Mouse (Mus musculus) skeletal muscle tissue, adult 2 months (tissue): ENCODE measurements at regions not wholly inside any gene's neighbourhood (a gene's known extent, or its start where the extent isn't known, plus 50 kb on each side); places are given as distances from the start of the nearest gene placed in this dataset.

Source experiments
- DNase-seq: peaks from one replicate; pipeline ENCODE4 v3.0.0-alpha.2; 2012; ENCODE audit warnings: low read depth, low spot score

DNA sequence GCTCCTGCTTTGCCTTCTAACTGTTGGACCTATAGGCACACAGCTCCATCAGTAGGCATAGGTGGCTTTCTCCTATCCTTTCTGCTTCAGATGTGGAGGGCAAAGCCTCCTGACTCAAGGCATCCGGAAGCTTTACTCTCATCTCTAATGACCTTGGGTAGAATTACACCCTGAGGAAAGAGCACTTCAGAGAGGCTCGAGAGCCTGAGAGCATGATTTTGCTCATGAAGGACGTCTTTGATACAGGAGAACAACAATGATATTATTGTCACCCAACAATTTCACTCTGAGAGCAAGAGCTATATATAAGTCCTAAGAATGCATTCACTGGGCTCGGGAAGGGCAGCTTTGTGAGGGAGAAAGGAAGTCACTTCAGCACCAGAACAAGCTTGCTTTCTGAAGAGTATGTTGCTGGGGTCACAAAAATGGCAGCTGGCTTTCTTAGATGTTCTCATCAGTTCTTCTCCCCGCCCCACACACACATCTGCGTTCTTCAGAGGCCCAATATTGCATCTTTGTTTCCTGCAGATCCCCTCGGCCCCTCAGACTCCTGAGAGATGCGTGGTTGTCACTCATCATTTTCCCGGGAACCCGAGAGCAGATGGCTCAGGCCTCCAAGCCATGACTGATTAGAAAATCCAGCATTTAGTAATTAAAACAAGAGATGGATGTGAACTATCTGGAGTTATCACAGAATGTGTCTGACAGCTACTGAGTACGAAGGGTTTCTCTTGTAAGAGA is 110.7 kb upstream of the Tgfbr2 start:
- DNase-seq = no peak

DNA sequence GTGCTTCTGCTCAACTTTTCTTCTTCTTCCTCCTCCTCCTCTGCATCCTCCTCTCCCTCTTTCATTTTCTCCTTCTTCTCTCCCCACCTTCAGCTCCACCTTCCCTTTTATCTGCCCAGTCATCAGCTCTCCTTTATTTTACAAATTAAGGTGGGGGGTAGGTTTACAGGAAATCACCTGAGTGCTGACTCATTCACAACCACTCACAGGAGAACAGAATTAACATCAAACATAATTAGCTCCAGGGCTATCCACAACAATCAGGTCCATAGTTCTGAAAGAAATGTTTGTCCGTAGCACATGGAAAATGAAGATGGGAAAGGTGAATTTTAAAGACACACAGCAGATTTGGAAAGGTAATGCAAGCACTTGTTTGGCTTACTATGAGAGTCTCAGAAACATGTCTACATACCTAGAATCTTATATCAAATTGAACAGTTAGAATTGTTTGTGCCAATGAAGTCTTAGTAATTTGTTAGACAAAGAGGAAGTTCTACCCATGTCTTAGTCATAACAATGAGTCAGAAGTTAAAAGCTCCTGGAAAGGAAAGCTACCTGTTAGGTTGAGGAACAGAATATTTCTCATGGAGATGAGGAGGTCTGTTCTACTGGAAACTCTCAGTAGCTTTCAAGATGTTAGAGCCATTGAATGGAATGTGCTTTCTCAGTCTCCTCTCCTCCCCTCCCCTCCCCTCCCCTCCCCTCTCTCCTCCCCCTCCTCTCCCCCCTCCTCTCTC is 108.8 kb upstream of the Tgfbr2 start:
- DNase-seq = no peak

DNA sequence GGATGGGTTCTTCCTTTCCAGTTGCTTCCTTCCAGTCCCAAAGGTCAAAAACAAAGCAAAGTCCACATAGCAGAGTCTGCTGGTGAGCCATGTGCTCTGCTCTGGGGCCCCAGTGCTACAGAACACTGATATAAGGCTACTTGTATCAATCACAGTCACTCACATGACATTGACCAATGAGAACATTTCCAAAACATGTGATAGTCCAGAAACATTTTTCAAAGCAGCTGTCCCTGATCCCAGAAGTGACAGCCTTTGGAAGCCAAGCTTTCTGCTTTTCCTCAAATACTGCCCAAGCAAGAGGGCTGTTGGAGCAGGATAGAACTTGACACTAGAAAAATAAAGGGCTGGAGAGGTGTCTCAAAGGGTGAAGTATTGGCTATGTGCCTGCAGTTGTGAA is 106.5 kb upstream of the Tgfbr2 start:
- DNase-seq = no peak

DNA sequence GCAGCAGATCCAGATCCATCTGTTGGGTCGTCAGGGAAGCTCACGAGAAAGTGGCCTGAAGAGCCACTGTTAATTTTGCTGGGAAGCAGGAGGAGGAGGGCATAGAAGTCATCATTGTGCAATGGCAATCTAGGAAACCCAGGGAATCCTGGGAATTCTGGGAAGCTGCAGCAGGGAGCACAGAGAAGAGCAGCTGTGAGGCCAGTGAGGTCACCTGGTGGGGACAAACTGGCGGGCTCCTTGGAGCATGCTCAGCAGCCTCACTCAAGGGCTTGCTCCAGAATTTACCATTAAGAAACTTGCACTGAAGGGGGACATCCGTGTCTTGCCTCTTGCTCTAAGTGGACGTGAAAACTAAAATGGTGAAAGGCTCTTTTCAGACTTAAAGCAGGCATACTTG is 105.0 kb upstream of the Tgfbr2 start:
- no peak for DNase-seq

DNA sequence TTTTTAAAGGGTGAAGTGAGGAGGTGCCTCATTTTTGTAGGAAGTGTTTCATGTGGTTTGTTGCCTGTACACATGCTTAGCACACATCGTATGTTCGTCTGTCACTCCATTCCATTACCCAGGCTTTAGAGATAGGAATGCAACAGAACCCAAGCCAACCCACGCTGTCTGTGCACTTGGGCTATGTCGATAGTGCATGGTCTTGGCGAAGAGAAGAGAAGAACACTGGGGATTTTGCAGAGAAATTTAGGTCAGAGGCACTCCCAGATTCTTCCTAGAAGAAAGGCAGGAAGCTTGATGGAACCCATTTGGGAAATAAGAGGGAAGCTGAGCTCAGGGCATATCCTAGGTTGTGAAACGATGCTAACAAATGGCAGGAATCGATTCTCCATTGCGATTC is 103.7 kb upstream of the Tgfbr2 start:
- DNase-seq = peak; percentile 35

DNA sequence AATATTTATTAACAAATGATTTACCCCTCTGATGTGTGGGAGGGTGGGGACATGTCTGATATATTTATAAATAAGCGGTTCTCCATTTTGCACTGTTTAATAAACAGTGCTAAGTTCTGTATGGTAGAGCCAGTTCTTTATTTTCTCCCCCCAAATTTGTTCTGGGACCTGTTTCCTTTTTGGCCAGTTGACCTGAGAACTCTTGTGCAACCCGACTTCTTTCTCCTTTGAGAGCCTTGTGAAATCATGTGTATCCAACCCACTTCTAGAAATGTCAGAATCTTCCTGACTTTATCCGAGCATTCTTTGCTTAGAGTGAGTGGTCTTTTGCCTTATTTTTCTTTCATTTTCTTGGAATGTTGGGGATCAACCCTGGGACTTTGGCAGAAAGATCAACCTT is 102.6 kb upstream of the Tgfbr2 start:
- peak; percentile 31 for DNase-seq

DNA sequence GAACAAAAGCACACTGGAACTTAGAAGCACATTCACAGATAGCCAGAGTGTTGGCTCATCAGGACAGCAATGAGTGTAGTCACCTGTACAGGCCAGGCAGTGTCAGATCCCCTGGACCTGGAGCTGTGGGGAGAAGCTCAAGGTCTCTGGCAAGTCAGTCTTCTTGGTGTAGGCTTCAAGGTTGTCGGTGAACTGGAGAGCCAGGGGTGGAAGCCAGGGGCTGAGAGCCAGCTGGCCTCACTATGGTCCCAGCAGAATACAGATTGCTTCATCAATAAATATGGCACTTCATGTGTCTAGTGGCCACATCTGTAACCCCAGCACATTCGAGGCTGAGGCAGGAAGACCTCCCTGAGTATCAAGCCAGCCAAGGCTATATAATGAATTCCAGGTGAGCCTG is 101.0 kb upstream of the Tgfbr2 start:
- DNase-seq = peak; percentile 23

DNA sequence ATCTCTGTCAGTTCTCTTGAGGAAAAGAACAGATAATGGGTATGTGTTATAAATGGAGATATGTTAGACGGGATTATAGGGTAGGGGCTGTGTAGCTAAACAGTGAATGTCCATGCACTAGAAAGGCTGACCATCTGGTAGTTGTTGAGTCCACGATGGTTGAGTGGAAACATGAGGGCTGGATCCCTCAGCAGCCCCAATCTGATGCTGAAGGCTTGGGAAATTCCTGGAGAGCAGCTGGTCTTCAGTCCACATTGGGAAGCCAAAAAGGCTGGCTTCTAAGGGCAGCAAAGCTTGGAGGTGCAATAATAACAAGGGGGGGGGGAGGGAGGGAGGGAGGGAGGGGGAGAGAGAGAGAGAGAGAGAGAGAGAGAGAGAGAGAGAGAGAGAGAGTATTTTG is 97.3 kb upstream of the Tgfbr2 start:
- no peak for DNase-seq

DNA sequence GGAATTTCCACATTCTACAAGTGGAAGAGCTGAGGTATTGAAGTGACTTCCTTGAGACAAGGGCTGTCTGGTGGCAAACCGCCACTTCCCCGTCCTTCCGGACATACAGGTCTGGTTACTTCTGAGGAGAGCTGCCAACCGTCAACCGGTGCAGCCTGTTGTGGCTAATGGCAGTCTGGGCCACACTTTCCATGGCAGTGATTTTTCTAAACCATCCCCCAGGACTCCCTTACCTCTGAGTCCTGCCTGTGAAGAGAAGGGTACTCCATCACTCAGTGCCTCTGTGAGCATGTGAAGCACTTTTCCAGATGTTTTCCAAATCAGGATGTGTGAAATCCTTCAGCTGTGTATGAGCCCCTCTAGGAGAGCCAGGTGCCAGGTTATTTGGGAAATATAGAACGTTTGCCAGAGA is 95.3 kb upstream of the Tgfbr2 start:
- no peak for DNase-seq

DNA sequence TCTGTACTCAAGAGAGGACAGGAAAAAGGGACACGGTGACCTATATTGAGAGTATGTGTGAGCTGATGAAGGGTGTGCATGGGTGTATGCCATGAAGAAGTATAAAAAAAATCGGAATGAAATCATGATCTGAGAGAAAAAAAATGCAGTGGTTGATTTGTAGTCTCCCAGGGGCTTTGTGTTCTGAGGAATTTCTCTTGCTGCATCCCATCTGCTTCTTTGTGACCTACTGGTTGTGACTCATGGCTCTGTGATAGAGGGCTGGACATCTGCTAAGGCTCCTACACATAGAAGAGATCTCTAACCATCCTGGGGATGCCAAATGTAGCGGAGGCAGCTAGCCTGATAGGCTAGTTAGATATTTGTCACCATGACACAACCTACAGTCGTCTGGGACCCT is 92.3 kb upstream of the Tgfbr2 start:
- DNase-seq = peak; percentile 68

DNA sequence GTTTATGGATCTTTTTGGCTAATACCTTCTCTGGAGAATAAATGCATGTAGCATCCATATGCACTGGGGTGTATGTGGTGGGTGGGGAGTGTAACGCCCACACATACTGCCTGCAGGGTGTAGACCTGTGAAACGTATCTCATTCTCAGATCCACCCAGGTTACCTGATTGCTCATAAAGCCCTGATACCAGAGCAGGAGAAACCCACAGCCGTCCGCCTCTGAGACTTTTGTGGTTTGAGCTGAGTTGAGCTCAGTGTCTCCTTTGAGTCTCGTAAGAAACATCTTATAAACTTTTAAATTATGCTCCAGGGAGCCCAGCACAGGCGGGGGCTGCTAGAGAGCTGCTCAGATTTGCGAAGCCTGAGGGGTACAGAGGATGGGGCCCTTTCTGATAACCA is 88.7 kb upstream of the Tgfbr2 start:
- no peak for DNase-seq

DNA sequence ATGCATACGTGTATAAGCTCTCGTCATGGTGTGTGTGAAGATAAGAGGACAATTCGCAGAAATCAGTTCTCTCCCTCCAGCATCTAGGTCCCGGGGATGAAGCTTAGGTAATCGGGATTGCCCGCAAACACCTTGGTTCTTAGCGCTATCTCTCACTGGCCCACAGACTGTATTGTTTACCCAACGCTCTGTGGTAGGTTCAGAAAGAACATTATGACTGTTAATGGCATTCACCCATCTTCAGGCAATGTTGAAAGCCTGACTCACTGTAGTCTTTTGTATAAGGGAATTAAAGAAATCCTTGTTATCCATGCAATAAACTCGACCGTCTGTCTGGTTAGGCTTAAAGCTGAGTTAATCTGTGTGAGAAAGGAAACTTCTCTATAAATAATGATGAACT is 84.4 kb upstream of the Tgfbr2 start:
- DNase-seq = no peak

DNA sequence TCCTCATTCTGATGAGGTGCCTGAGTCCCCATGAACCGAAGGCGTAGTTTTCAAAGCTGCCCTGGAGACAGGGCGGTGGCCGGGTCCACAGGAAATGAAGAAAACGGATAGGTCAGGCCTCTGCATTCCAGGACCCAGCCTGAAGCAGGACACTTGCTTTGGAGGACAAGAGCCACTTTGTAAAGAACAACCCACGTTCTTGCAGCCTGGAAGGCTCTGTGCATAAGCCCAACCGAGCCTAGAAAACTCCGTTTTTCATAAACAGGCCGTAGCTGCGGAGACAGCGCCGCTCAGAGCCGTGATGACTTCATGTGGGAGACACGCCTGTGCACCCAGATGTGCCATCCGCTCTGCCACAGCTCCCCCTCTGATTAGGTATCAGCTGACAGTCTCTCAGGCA is 78.4 kb upstream of the Tgfbr2 start:
- DNase-seq = peak; percentile 22

DNA sequence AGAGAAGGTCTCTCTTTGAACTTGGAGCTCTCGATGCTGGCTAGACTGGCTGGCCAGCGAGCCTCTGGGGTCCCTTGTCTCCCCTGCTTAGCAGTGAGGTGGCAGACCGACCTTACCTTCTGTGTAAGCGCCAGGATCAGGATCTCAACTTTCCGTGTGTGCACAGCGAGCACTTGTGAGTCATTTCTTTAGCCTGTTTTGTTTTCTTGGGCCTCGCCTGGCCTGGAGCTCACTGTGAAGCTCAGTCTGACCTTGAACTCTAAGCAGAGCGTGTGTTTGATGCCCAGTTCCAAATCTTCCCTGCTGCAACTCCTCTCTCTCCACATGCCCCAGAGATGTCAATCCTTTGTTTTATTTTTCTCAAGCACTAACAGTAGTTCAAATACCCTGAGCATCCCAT is 77.6 kb upstream of the Tgfbr2 start:
- DNase-seq = no peak

DNA sequence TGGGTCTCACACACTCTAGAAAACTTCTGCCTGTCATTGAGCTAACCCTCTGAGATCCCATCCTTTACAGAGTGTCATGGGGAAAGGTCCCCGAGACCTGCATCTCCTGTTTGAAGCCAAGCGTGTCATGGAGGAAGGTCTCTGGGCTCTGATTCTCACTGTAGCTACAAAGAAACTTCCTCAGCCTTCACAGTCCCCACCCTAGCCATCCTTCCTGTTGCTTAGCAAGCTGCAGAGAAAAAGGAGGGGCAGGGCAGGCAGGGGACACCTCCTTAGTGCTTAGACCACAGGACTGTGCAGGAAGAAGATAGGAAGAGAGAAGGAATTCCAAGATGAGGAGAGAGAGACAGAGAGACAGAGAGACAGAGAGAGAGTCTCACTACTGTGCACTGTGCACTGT is 74.6 kb upstream of the Tgfbr2 start:
- DNase-seq = no peak

DNA sequence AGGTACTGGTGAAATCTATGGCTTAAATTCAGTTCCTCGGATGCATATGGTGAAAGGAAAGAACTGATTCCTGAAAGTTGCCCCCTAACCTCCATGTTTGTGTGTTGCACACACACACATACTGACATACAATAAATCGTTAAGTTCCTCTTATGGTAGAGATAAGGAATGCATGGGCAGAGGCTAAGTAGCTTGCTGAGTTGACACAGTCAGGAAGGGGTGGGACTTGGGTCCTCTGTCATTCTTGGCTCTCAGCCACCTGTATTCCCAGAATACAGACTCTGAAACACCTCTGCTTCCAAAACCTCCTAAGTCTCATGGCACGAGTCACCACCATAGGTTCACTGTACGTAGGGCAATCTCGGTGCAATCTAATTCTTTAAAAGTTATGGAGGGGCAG is 70.0 kb upstream of the Tgfbr2 start:
- no peak for DNase-seq

DNA sequence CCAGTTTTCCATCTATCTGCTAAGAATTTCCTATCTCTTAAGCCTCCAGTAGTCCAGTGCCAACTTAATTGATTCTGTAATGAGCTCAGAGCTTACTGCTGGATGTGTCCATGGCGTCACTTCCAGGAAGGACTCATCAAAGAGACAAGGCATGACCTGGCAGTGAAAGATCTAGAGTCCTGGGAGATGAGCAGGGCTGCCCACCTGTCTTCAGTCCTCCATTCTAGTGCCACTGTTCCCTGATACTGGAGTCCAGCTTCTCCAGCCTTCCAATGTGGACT is 69.4 kb upstream of the Tgfbr2 start:
- no peak for DNase-seq

DNA sequence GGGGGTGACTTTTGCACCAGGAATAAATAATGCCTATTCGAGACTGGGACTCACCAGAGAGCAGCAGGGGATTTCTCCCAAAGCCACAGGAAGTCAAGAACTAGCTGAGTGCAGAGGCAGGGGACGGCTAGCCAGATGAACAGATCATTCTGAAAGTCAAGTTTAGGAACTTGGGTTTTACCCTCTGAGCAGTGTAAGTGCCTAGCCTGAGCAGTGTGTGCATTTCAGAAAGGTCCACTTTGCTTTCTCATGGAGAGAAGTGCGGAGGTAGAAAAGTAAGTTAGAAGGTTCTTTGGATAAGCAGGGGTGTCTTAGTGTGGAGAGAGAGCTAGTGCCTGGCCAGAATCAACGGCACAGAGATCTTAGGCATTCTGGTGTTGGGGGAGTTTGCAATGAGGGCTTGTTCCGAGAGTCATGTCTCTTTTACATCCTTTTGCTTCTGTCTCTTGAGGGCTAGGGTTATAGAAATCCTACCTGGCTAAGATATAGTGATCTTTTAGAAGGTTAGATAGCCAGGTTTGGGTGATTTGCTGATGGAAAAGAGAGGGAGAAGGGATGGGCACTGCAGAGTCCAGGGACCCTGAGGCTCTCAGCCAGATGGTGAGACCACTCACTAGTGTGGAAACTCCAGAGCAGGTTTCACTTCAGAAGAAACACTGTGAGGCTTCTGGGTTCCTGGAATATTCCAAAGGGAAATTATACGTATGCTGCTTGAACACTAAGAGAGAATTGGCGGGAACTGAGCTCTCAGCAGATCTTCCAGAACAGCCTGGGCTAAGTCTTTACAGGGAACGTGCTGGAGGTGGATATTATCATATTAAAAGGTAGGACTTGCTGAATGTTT is 68.8 kb upstream of the Tgfbr2 start:
- DNase-seq = no peak

DNA sequence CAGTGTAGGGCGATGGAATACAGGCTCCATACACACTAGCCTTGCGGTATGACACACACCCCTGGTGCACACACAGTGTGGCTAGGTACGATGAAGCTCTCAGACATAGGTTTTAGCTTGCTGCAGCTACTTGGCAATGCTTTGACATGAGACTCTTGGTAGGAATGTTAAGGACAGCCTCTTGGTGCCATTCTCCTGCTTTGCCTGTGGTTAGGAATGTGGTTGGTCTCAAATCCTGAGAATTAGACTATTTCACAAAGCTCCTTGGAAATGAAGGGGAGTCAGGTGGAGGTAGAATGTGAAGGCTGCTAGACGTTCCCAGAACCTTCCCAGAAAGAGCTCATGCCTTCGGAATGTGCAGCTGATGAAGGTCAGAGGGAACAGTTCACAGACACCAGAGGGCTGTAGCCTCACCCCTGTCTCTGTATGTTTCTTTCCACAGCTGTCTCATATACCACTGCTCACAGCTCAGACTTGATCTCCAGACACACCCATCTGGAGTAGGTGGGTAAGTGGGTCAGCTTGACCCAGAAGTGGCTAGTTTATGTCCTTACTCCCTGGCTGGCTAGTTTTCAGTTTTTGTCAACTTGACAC is 66.9 kb upstream of the Tgfbr2 start:
- no peak for DNase-seq

DNA sequence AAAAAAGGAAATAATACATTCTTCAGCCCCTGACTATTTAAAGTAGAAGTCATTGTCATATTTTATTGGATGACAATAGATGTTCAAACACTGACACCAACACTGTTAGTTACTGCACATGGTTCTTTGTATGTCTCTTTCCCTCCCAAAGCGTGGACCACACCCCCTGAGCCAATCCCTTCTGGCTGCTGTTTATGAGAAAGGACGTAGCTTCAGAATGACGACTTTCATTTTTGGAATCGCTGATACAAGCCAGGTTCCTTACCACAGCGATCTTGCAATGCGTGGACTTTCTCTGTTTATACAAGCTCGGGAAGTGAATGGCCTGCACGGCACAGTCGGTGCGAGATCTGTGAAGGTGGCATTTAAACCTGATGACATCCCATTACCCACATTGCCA is 66.1 kb upstream of the Tgfbr2 start:
- peak; percentile 30 for DNase-seq

DNA sequence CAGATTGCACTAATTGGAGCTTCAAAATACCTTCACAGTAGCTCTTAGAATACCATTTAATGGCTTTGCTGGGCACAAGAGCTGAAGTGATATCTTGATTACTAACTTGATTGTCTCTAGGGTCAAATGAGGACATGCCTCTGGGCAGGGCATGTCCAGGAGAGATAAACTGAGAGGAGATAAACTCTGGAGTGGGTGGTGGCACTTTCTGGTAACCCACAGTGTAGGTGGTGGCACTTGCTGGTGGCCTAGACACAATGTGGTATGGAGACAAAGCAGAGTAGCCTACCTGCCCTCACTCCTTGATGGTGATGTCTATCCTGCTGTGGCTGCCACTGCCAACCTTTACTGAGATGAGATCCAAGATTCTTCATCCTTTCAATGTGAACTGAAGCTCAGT is 61.7 kb upstream of the Tgfbr2 start:
- no peak for DNase-seq

DNA sequence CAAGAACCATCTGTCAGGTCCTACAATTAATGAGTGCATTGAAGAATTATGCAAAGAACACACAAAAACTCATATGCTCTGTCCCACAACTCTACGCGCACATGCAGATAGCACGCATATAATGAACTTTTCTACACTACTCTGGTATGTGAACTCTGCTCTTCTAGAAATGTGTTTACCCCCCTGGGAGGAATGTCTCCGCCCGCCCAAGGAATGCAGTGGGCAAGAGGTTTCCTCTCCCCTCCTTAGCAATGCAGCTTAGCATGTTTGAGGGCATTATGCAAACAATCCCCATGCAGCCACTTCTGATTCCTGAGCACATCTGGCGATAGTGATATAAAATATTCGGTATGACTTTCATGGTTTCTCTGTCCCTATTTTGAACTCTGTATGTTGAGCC is 59.0 kb upstream of the Tgfbr2 start:
- no peak for DNase-seq
